Mouse (Mus musculus): ENCODE results near the gene Tas2r136.

Gene Tas2r136

GRCm38 (mm10) chr6:132778062-132778461, at the start of gene Tas2r136:
Tas2r136 (minus strand) TSS chr6:132778162.
- no peak for TF ChIP-seq GATA4 (IDR thresholded peaks at IDR 0.05; ENCODE audit: insufficient replicate concordance, low read length)

- TF ChIP-seq GATA4 (IDR thresholded peaks at IDR 0.05; ENCODE audit: insufficient replicate concordance, low read length) = no peak
These were observed 24.6 kb upstream of the Tas2r136 start, which contains the start of gene Tas2r117 for GRCm38 (mm10) chr6:132802518-132802917. Tas2r117 (plus strand) TSS chr6:132802818.

DNA sequence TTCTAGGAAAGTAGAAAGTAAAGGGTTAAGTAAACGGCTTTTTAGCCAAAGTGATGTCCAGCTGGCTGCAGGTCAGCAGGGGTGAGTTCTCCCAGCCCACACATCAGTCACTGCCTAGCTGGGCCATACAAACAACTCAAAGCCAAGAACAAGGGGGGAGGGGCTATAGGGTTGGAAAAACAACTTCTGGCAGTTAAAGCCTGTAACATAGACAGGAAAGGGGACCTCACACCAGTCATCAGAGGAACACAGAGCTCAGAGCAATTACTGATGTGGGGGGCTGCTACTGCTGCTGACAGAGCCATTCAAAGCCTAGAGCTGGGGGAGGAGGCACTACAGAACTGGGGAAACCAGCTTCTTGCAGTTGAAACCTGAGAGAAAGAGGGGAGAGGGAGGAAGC, 17.4 kb upstream of the Tas2r136 start:
- TF ChIP-seq GATA4 (IDR thresholded peaks at IDR 0.05; ENCODE audit: insufficient replicate concordance, low read length) = no peak

- TF ChIP-seq GATA4 (IDR thresholded peaks at IDR 0.05; ENCODE audit: insufficient replicate concordance, low read length) = no peak
These were observed 16.1 kb downstream of the Tas2r136 start, which contains the start of gene Tas2r102 for GRCm38 (mm10) chr6:132761831-132762230. Tas2r102 (plus strand) TSS chr6:132762131.

DNA sequence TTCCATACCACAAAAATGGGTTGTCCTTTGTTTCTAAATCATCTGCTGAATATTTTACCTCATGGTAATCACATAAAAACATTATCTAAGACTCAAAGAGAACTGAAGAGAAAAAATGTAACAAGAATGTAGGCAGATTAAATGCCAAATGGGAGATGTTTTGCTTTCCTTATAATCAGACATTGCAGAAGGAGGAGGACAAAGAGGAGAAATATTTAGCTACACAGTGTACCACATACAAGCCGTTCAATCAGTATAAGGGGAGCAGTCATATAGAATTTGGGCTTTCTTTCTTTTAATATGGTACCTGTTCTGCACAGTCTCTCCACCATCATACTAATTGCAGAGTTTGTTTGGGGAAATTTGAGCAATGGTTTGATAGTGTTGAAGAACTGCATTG, 23.5 kb downstream of the Tas2r136 start, which contains the start of gene Tas2r124:
Gene Tas2r124, plus strand, starts transcription at position 301 of the 400 bp plus-strand sequence.
- no peak for TF ChIP-seq GATA4 (IDR thresholded peaks at IDR 0.05; ENCODE audit: insufficient replicate concordance, low read length)

DNA sequence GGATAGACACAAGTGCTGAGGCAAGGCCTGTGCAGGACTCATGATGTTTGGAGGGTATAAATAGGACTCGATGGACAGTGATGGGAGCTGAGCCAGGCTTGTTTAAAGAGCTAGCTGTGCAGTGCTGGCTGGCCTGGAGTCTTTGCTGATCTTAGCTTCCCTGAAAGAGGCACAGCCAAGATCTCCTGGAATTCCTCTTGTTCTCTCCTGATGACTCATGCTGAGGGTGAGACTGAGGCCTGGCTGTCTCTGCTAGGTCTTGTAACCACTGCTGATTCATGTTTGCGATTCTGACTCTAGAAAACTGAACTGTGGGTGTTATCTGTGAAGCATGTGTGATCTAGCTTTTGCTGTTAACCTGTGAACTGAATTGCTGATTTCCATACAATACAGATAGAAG, 27.8 kb downstream of the Tas2r136 start:
- TF ChIP-seq GATA4 (IDR thresholded peaks at IDR 0.05; ENCODE audit: insufficient replicate concordance, low read length) = no peak

- TF ChIP-seq GATA4 (IDR thresholded peaks at IDR 0.05; ENCODE audit: insufficient replicate concordance, low read length) = no peak
These were observed 40.0 kb downstream of the Tas2r136 start, which contains the start of gene Tas2r115 for GRCm38 (mm10) chr6:132737935-132738334. Tas2r115 (minus strand) TSS chr6:132738035.

Data from liver, adult (tissue).